Mouse (Mus musculus): ENCODE data around the gene Nkx3-2. TPM values are rescaled to one million over a fixed set of nuclear protein-coding genes. Genes with fewer than 3 reads are reported as not detected.

Gene Nkx3-2
- total RNA-seq, 2 experiments from 2014 or later = not detected

DNA sequence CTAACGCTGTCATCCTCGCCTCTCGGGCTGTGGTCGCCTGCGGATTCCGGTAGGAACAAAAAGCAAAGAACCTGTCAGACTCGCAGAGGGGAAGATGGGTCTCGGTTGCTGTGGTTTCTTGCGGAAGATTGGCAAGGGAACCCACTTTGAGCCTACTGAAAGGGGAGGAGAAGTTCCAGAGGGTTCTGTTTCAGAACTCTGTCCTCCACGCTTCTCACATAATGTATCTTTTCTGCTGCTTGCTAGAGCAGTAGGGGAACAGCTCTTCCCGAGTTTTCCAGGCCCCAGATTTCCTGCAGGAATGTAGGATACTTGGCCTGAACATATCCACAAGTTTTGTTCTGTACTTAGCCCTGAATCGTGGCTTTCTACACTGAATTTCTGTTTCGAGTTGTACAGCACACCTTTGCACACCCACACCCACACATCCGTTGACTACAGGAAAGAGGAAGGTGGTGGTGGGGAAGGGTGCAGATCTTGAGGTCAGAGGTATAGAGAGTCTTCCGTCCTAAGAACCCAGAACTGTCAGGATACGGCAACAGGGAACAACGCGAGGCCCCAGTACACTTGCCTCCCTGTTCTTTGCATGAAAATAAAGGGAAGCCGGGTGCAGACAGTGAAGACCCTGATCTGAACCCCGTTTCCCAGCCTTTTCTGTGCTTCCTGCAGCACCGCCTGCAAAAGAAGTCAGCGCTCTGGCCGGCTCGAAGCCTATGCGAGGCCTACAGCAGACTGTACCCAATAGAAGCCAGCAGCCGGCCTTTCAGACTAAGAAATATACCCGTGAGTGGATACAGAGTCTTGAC lies 2.0 kb downstream of the Nkx3-2 start:
- DNase-seq = no peak

DNA sequence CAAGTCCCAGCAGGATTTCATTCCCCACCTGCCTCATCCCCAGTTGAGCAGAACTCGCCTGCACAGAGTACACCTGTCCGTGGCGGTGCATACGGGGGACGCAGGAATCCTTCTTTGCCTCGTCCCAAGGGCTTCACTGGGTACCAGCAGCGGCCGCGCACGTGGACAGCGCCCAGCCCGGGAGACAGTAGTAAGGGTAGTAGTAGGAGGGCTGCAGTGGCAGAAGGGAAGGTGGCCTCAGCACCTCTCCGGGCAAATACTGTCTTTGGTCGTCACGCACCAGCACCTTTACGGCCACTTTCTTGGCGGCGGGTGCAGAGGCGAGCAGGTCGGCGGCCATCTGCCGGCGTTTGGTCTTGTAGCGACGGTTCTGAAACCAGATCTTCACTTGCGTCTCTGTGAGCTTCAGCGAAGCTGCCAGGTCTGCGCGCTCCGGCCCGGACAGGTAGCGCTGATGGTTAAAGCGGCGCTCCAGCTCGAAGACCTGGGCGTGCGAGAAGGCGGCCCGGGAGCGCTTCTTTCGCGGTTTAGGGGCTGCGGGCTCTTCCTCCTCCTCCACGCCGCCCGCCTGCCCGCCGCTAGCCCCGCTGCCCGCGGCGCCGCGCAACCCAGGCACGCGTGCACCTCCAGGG lies 2.7 kb downstream of the Nkx3-2 start:
- DNase-seq = no peak

DNA sequence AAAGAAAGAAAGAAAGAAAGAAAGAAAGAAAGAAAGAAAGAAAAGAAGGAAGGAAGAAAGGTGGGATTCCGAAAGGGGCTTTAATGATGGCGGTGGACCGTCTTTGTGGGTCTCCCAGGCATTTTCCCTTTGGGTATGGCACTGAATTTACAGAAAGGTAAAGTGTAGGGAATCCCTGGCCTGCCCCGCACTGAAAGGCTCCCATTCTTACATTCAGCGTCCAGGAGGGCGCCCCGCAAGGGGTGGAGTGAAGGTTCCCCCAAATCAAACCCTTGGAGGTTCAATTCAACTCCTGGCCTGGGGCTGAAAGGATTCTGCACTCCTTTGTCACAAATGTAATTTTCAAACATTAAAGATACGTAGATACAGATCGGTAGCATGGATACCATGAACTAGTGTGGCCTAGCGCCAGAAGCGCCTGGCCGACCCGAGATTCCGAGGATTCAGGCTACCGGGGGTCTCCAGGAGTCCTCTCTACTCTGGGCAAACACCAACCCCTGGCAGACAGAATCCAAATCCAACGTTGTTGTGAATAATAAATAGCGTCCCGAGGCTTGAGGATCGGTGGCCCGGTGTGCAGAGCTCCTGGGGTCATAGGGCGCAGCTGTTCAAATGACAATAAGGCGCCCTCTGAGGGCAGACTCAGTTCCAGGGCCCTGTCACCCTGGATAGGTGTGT lies 3.3 kb downstream of the Nkx3-2 start:
- no peak for DNase-seq

DNA sequence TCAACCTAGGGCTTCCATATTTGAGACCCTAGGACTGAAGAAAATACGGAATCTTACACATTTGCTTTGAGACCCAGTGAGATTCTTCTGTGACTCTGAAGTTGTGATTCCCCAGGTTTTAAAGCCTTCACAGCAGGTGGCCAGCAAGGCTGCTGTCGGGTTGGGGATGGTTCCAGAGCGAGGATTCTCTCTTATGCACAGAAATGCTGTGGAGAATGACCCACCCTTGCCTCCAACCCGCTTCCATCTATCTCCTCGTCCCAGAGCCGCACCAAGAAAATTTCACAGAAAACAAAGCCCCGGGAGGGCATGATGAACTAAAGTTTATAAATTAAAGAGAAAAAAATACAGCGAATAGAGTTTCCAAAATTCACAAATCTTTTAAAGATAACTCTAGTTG lies 4.2 kb downstream of the Nkx3-2 start:
- DNase-seq = no peak

DNA sequence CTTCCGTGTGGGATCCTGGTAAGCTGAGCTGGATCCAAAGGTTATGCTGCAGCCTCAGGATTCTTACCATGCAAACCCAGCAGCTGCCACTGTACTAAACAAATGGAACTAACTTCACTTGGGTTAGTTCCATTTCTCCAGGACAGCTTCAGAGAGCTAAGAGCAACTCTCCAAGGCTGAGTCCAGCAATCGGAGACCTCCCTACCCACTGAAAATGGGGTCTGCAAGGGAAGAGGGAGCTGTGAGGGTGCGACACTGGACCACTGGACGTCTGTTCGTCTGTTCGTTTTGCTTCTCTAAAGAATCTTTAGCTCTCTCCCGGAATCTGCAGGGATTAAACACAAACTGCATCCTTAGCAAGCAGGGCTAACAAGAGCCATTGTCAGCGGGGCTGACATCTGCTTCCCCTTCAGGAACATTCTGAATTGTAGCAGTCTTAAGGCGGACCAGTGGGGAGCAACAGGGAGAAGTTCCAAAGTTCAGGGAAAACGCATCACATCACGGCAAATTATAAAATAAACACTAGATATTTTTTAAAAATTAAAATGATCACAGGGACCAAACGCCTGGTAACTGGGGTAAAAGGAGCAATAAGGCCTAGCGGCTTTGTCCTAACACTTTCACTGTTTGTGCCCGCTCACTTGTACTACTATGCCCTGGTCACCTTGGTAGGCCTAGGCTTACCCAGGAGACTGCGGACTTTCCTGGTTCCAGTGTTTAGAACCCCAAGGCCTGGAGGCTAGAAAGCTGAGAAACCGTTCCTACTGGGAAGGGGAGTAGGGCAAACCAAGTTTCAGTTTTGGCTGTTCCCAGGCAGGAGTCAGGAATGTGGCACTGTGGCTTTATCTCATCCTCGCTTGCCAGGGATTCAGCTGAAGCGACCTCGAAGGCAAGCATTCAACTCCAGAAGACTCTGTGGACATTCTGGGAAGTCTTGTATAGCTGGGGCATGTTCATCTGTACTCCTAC lies 5.3 kb downstream of the Nkx3-2 start:
- no peak for DNase-seq

- no peak for DNase-seq
Observed at GRCm38 (mm10) chr5:41757338-41757737, 7.0 kb downstream of the Nkx3-2 start.

GRCm38 (mm10) chr5:41756396-41756795 lies 7.9 kb downstream of the Nkx3-2 start:
- no peak for DNase-seq

- no peak for DNase-seq
Observed at GRCm38 (mm10) chr5:41755373-41755960, 8.8 kb downstream of the Nkx3-2 start.

- DNase-seq = no peak
Observed at GRCm38 (mm10) chr5:41754836-41755235, 9.5 kb downstream of the Nkx3-2 start.

GRCm38 (mm10) chr5:41754226-41754775 lies 10.0 kb downstream of the Nkx3-2 start:
- DNase-seq = no peak

GRCm38 (mm10) chr5:41752721-41753120 lies 11.6 kb downstream of the Nkx3-2 start:
- no peak for DNase-seq

GRCm38 (mm10) chr5:41744898-41745780 lies 19.2 kb downstream of the Nkx3-2 start:
- DNase-seq = no peak

GRCm38 (mm10) chr5:41744234-41744633 lies 20.1 kb downstream of the Nkx3-2 start:
- no peak for DNase-seq

- no peak for DNase-seq
Observed at GRCm38 (mm10) chr5:41738817-41739216, 25.5 kb downstream of the Nkx3-2 start.

DNA sequence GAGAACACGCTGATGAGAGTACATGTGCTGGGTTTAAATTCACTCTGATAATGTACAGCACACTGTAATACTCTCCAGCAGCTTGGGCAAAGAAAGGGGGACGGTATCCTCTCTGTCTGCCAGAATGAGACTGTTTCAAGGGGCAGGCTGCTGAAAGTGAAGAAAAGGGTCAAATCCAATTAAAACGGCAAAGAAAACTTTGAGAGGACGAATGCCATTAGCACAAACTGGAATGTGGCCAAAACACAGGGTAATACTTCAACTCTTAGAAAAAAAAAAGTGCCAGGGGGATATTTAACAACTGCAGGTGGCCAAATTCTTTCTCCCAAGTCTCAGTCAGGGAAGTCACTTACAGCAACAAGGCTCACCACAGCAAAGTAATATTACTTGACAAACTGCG lies 27.3 kb downstream of the Nkx3-2 start:
- no peak for DNase-seq

DNA sequence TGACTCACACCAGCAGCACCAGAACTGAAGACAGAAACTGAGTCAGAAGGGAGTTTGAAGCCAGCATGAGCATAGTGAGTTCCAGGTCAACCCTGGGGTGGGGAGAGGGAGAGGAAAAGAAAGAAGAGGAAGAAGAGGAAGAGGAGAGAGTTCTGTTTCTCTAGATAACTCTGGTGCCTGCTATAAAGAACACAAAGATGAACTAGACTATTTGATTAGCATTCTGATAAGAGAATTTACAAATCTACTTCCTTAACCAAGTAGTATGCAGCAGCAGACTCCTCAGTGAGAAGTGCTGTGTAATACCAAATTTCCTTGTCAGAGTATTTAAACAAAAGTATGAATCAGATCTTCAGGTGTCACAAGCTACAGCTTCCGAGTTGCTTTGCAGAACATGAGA lies 37.3 kb downstream of the Nkx3-2 start:
- DNase-seq = no peak

GRCm38 (mm10) chr5:41725573-41725972 lies 38.7 kb downstream of the Nkx3-2 start:
- no peak for DNase-seq
